In genomic region chr11:47759015-47759414, GRCm38 (mm10) we compare ENCODE assay signal across 15 mouse cellular contexts.
A peak's percentile ranks its signal among the peaks of the same experiment; 100 is the strongest.
DNase-seq lines count a peak whose midpoint lies in the region.
"Had no signal": no experiment of that assay in that cellular context is flagged by ENCODE, and none has a peak within 500 bp of the region (broad histone marks: within the 10 kb centered on the region; RNA-seq: fewer than 3 reads in every experiment).

No protein-coding gene starts in this region.

- DNase-seq in frontal cortex, adult 2 months (ENCODE audit: extremely low spot score in 1 of 2, low spot score in 1 of 2), result peak; percentile 3 to 36
- DNase-seq in frontal cortex, postnatal 14 days (ENCODE audit: low spot score in 2 of 2), result no peak
- peak; percentile 6 to 12 for DNase-seq in left cerebral cortex, adult 18-20 months (ENCODE audit: low spot score in 2 of 2)
- no peak for DNase-seq in left cerebral cortex, adult 8-10 months (ENCODE audit: low spot score in 2 of 2)
- DNase-seq in right cerebral cortex, adult 2 months (ENCODE audit: low spot score in 2 of 2), result peak; percentile 8 to 21
- no peak for DNase-seq in right cerebral cortex, postnatal 4 days
- DNase-seq in embryo, embryonic 11 days, result no peak
- DNase-seq: adrenal gland, adult 2 months; adrenal gland, postnatal 10 days; adrenal gland, postnatal 25 days; cerebellum, adult 11-12 months; cerebellum, adult 2 months; cerebellum, adult 9-10 months; cerebellum, postnatal 10 days; cerebellum, postnatal 25 days had no signal

Comparison
In these comparisons a context has a peak if more than half of its experiments do, and no peak if none do; other contexts are left out.
1. DNase-seq: peak in frontal cortex, adult 2 months (2 of 2), left cerebral cortex, adult 18-20 months (2 of 2) and right cerebral cortex, adult 2 months (2 of 2); none in frontal cortex, postnatal 14 days (0 of 2), left cerebral cortex, adult 8-10 months (0 of 2), right cerebral cortex, postnatal 4 days (single experiment) and embryo, embryonic 11 days (single experiment).